Mouse (Mus musculus) stomach, embryonic 15.5 days (tissue): Measurements from ENCODE around the gene Ola1. TPM values are rescaled to one million over a fixed set of nuclear protein-coding genes. Genes with fewer than 3 reads are reported as not detected.

Source experiments
- ATAC-seq: fragments of 200-750 bp; cut with Nextera tagmentation; 2 replicates; pipeline ENCODE4 v1.8.0; 2017; ENCODE audit warnings: low read depth, moderate number of reproducible peaks, moderate TSS enrichment; ENCODE audit not compliant: insufficient read depth, low FRiP score
- H3K27ac ChIP-seq: fragments of 300-500 bp; sonication (generic); 2 replicates; pipeline ENCODE4 v1.5.1; 2015; ENCODE audit warnings: mild to moderate bottlenecking, inconsistent platforms
- H3K27me3 ChIP-seq: fragments of 300-500 bp; sonication (generic); replicated peaks from 2 replicates; pipeline ENCODE4 v1.6.1; 2015; ENCODE audit warnings: inconsistent platforms
- H3K36me3 ChIP-seq: fragments of 300-500 bp; sonication (generic); 2 replicates; pipeline ENCODE4 v1.6.1; 2015; ENCODE audit warnings: inconsistent platforms
- H3K4me1 ChIP-seq: fragments of 300-500 bp; sonication (generic); 2 replicates; pipeline ENCODE4 v1.6.1; 2015; ENCODE audit warnings: inconsistent platforms
- H3K4me2 ChIP-seq: fragments of 300-500 bp; sonication (generic); 2 replicates; pipeline ENCODE4 v1.6.1; 2015; ENCODE audit warnings: mild to moderate bottlenecking, inconsistent platforms
- H3K4me3 ChIP-seq: fragments of 300-500 bp; sonication (generic); replicated peaks from 2 replicates; pipeline ENCODE4 v1.5.1; 2015; ENCODE audit warnings: inconsistent platforms
- H3K9ac ChIP-seq: fragments of 300-500 bp; sonication (generic); 2 replicates; pipeline ENCODE4 v1.6.1; 2015; ENCODE audit warnings: inconsistent platforms
- H3K9me3 ChIP-seq: fragments of 300-500 bp; sonication (generic); 2 replicates; pipeline ENCODE4 v1.6.1; 2016; ENCODE audit warnings: inconsistent platforms
- WGBS: fragments of 180-500 bp; shearing (Covaris S2); methylation state at CpG from one replicate; pipeline ENCODE4 v1.1.7; 2015; 5-methylcytosine and 5-hydroxymethylcytosine counted together
- polyA plus RNA-seq: library from polyadenylated mRNA; unstranded; fragments of >200 nt; fragmentation: Nextera tagmentation; extraction: Ambion mirVana; gene quantifications from 2 replicates; pipeline ENCODE4 v1.2.1, GENCODE M21; 2015

The Ola1 gene
- polyA plus RNA-seq, 1 experiment from 2014 or later: 77.3 TPM

DNA sequence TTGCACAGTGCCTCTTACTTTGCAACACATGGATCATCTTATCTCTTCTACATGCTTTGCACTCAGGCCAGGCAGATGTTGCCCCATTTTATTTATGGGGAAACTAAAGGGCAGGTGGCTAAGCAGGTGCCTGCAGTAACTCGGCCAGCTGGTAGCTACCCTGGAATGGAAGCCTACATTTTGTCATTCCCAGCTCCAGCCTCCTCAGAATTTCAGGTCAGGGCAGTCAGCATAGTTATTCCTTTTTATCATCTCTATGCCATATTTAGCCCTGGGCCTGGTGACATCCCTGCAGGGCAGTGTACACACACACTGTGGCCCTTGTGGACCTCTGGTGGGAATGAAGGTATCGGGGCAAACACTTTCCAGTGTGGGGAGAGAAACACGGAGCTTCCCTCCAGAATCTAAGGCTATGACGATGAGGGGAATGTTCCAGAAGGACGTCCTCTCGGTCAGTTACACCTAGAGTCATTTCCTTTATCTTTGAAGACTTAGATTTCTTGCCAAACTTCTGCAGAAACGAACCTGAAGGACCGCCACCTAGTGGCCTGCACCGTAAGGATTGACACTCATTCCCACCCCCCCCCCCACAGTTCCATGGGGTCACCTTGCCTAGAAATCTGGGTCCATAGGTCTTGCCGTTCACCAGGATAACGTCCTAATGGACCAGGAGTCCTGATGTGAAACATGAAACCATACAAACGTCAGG lies 159.0 kb downstream of the Ola1 start:
- Histone ChIP-seq H3K4me3 (no peak overlapping the region), H3K36me3 (no peaks in the 10 kb centered on the region), H3K27ac (no peak overlapping the region), H3K4me2 (no peak overlapping the region; the same call in 1 of the 2 replicates), H3K4me1 (peaks cover 5% of the 10 kb centered on the region; the same call in 1 of the 2 replicates), H3K9me3 (no peaks in the 10 kb centered on the region), H3K9ac (no peak overlapping the region), H3K27me3 (no peaks in the 10 kb centered on the region)
- WGBS: 26% methylated on average over 12 of the region's 12 CpGs
- no peak for ATAC-seq

DNA sequence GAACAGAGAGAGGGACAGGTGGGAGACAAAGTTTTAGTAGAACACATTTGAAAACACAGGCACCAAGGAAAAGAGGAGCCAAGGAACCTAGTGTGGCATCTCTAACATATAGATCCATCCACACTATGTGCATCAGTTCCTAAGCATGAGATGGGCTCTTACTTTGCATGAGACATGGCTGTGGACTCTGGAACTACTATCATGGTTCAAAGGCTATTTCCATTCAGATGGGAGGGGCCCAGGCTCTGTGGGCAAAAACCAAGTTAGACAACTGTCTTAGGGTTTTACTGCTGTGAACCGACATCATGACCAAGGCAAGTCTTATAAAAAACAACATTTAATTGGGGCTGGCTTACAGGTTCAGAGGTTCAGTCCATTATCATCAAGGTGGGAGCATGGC lies 160.4 kb downstream of the Ola1 start:
- Histone ChIP-seq H3K27ac (no peak overlapping the region), H3K4me1 (peaks cover 5% of the 10 kb centered on the region; the same call in 1 of the 2 replicates), H3K9ac (no peak overlapping the region), H3K27me3 (no peaks in the 10 kb centered on the region), H3K4me3 (no peak overlapping the region), H3K4me2 (no peak overlapping the region), H3K36me3 (no peaks in the 10 kb centered on the region), H3K9me3 (no peaks in the 10 kb centered on the region)
- ATAC-seq: no peak
- 95% methylated on average over 1 of the region's 1 CpGs for WGBS

- Histone ChIP-seq H3K9me3 (no peaks in the 10 kb centered on the region), H3K9ac (no peak overlapping the region), H3K4me2 (no peak overlapping the region), H3K27me3 (no peaks in the 10 kb centered on the region), H3K4me1 (peaks cover 5% of the 10 kb centered on the region; the same call in 1 of the 2 replicates), H3K27ac (no peak overlapping the region), H3K36me3 (no peaks in the 10 kb centered on the region), H3K4me3 (no peak overlapping the region)
- 86% methylated on average over 2 of the region's 2 CpGs for WGBS
- no peak for ATAC-seq
These were observed 161.1 kb downstream of the Ola1 start for GRCm38 (mm10) chr2:73057589-73057988.

DNA sequence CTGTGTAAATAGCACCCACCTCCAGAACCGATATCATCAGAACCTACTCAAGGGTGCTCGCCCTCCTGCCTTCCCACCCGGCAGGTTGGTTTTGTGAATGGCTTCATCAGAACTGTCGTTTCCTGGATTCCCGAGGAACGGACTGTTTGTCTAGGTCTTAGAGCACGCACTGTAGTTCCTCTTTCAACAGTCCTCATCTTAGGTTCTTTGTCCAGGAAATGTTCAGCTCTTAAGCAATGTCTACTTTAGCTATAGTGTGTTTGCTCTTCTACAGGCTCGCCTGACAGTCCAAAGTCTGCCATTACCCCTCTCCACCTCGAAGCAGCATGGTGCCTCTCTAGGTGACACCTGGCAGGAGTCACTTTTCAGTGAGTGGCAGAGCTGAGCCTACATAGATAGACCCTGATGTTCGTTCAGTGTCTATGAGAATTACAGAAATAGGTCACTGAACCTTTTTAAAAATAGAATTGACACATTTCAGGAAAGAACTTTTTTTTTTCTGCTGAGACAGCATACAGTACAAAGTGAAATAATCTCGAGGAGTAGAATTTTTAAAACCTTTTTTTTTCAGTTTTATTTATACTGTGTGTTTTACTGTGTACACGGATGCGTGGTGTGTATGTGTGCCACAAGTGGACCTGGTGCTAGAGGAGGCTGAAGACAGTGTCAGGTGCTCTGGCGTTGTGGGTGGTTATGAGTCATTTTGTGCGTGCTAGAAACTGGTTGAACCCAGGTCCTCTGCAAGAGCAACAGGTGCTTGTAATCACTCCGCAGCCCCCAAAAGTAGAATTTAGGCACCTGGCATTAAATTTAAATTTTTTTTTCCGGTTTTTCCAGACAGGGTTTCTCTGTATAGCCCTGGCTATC lies 162.4 kb downstream of the Ola1 start:
- ATAC-seq: peak; percentile 56; the same call in 1 of the 2 replicates
- Histone ChIP-seq H3K9me3 (no peaks in the 10 kb centered on the region), H3K4me2 (peak overlapping the region; percentile 17; the same call in 1 of the 2 replicates), H3K4me3 (no peak overlapping the region), H3K27me3 (no peaks in the 10 kb centered on the region), H3K4me1 (peaks cover 5% of the 10 kb centered on the region; the same call in 1 of the 2 replicates), H3K27ac (peak overlapping the region; percentile 26; the same call in 1 of the 2 replicates), H3K36me3 (no peaks in the 10 kb centered on the region), H3K9ac (no peak overlapping the region)
- WGBS: 65% methylated on average over 17 of the region's 17 CpGs

- Histone ChIP-seq H3K4me1 (no peaks in the 10 kb centered on the region), H3K9me3 (no peaks in the 10 kb centered on the region), H3K9ac (no peak overlapping the region), H3K4me2 (no peak overlapping the region), H3K36me3 (no peaks in the 10 kb centered on the region), H3K27me3 (no peaks in the 10 kb centered on the region), H3K4me3 (no peak overlapping the region), H3K27ac (no peak overlapping the region)
- WGBS: 78% methylated on average over 9 of the region's 9 CpGs
- no peak for ATAC-seq
These were observed 164.8 kb downstream of the Ola1 start for GRCm38 (mm10) chr2:73053791-73054490.

GRCm38 (mm10) chr2:73050401-73050800 lies 168.3 kb downstream of the Ola1 start:
- H3K9me3 ChIP-seq: no peaks in the 10 kb centered on the region
- no peaks in the 10 kb centered on the region for H3K36me3 ChIP-seq
- H3K27ac ChIP-seq: no peak overlapping the region
- H3K4me3 ChIP-seq: no peak overlapping the region
- peaks cover 5% of the 10 kb centered on the region; the same call in 1 of the 2 replicates for H3K4me1 ChIP-seq
- H3K27me3 ChIP-seq: no peaks in the 10 kb centered on the region
- H3K4me2 ChIP-seq: no peak overlapping the region
- no peak overlapping the region for H3K9ac ChIP-seq
- no peak for ATAC-seq
- 71% methylated on average over 8 of the region's 8 CpGs for WGBS

DNA sequence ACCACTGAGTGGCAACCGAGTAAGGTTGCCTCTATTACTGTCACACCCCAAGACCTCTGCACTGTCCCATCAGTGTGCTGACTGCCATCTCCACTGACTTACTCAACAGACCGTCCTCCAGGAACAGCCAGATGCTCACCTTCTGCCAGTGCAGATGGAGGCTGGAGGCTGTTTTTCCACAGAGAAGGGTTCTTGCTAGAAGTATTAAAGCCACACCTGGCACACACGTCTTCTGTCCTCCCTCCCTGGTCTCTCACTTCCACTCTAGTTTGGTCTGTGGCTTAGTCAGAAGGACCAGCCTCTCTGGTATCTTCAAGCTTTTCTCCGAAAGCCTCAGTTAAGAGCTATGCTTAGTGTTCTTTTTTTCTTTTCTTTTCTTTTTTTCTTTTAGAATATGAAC lies 168.7 kb downstream of the Ola1 start:
- Histone ChIP-seq H3K9ac (no peak overlapping the region), H3K4me1 (peaks cover 5% of the 10 kb centered on the region; the same call in 1 of the 2 replicates), H3K27me3 (no peaks in the 10 kb centered on the region), H3K4me2 (no peak overlapping the region), H3K9me3 (no peaks in the 10 kb centered on the region), H3K36me3 (no peaks in the 10 kb centered on the region), H3K27ac (no peak overlapping the region), H3K4me3 (no peak overlapping the region)
- no peak for ATAC-seq
- 79% methylated on average over 4 of the region's 4 CpGs for WGBS

DNA sequence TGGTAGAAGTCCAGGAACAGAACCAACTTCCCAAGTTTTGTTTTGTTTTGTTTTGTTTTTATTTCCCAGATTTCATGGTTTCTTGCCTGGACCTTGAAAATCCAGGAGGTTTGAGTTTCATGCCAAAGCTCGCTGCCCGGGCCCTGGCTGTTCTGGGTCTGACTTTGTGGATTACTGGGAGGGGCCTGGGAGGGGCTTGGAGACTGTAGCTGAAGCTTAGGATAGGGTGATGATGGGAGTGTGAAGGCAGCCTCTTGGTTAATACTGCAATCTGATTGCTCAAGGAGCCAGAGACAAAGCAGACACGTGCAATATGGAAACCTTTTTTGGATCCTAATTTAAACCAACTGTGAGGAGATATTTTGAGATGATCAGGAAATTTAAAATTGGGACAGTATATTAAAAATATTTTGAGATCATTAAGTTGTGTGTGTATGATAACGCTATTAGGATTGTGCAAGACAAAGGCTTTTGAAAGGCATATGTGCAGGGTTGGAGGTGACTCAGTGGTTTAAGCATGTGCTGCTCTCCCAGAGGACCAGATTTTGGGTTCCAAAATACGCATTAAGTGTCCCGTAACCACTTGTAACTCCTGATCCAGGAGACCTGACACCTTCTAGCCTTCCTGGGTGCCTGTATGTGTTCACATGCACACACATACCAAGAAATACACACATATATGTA lies 169.6 kb downstream of the Ola1 start:
- H3K4me3 ChIP-seq: no peak overlapping the region
- WGBS: 64% methylated on average over 6 of the region's 6 CpGs
- H3K27ac ChIP-seq: 0 out of 2 replicates have a peak overlapping the region, but pooled peaks have one; percentile 31
- H3K9me3 ChIP-seq: no peaks in the 10 kb centered on the region
- no peak overlapping the region for H3K4me2 ChIP-seq
- H3K4me1 ChIP-seq: peaks cover 5% of the 10 kb centered on the region; the same call in 1 of the 2 replicates
- no peaks in the 10 kb centered on the region for H3K36me3 ChIP-seq
- no peak overlapping the region for H3K9ac ChIP-seq
- no peak for ATAC-seq
- H3K27me3 ChIP-seq: no peaks in the 10 kb centered on the region

DNA sequence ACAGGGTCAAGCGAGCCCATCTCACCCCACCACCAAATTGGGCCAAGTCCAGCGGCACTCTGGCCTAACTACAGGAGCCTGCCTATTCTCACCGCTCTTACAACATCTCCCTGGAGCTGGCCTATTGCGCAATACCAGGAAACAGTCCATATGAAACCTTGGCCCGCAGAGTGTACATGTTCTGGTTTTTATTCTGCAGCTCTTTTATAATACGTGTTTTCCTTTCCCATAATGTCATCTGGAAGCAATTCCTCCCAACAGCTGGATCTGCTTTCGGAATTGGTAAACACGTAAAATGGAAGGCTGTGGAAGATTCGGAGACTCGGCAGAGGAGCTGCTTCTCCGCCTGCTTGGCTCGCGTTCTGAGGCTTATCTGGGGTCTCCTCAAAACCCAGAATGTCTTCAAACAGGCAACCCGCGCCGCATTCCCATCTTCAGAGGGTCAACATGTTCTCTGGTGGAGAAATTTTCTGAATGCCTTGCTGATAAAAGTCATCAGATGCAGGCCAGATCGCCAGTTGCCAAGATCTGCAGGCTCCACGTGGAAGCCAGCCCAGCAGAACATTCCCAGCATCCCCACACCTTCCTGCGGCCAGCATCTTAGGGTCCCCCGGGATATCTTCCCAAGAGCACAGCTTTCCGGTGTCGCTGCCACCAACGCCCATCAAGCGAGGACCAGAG lies 171.5 kb downstream of the Ola1 start:
- H3K27me3 ChIP-seq: no peaks in the 10 kb centered on the region
- WGBS: 54% methylated on average over 24 of the region's 24 CpGs
- no peaks in the 10 kb centered on the region for H3K9me3 ChIP-seq
- peaks cover 5% of the 10 kb centered on the region; the same call in 1 of the 2 replicates for H3K4me1 ChIP-seq
- no peak overlapping the region for H3K4me3 ChIP-seq
- H3K4me2 ChIP-seq: peak overlapping the region; percentile 29
- no peaks in the 10 kb centered on the region for H3K36me3 ChIP-seq
- peak overlapping the region; percentile 84 for H3K27ac ChIP-seq
- no peak overlapping the region for H3K9ac ChIP-seq
- peak; percentile 61; the same call in 1 of the 2 replicates for ATAC-seq

- peak; percentile 44; the same call in 1 of the 2 replicates for ATAC-seq
- H3K27ac ChIP-seq: peak overlapping the region; percentile 84
- peak overlapping the region; percentile 29; the same call in 1 of the 2 replicates for H3K4me2 ChIP-seq
- H3K9me3 ChIP-seq: no peaks in the 10 kb centered on the region
- H3K4me1 ChIP-seq: peaks cover 5% of the 10 kb centered on the region; the same call in 1 of the 2 replicates
- H3K27me3 ChIP-seq: no peaks in the 10 kb centered on the region
- no peak overlapping the region for H3K4me3 ChIP-seq
- H3K36me3 ChIP-seq: no peaks in the 10 kb centered on the region
- no peak overlapping the region for H3K9ac ChIP-seq
- 46% methylated on average over 10 of the region's 10 CpGs for WGBS
These were observed 172.1 kb downstream of the Ola1 start for GRCm38 (mm10) chr2:73046576-73046975.
